ENCODE assay signal across 16 mouse cellular contexts in genomic region chr16:74526521-74526920, GRCm38 (mm10).
DNase-seq lines count a peak whose midpoint lies in the region; ATAC-seq lines count a peak whose summit lies in the region.
"Had no signal": no experiment of that assay in that cellular context is flagged by ENCODE, and none has a peak within 500 bp of the region (broad histone marks: within the 10 kb centered on the region; RNA-seq: fewer than 3 reads in every experiment).

No protein-coding gene starts in this region.

- no peak overlapping the region for H3K4me2 ChIP-seq in lung, embryonic 15.5 days
- H3K4me2 ChIP-seq in embryonic facial prominence, embryonic 15.5 days (replicated peaks), result no peak overlapping the region
- no peak overlapping the region for H3K4me2 ChIP-seq in limb, embryonic 15.5 days
- H3K4me2 ChIP-seq: heart, embryonic 11.5 days; midbrain, embryonic 11.5 days; stomach, embryonic 15.5 days had no signal

- no peaks in the 10 kb centered on the region for H3K9me3 ChIP-seq in lung, embryonic 15.5 days
- no peaks in the 10 kb centered on the region for H3K9me3 ChIP-seq in embryonic facial prominence, embryonic 15.5 days (replicated peaks)
- H3K9me3 ChIP-seq in limb, embryonic 15.5 days, result no peaks in the 10 kb centered on the region
- H3K9me3 ChIP-seq: stomach, embryonic 15.5 days had no signal

- no peak overlapping the region for H3K27ac ChIP-seq in lung, embryonic 15.5 days
- H3K27ac ChIP-seq in embryonic facial prominence, embryonic 15.5 days (replicated peaks), result 0 out of 2 replicates have a peak overlapping the region, but pooled peaks have one; percentile 39
- H3K27ac ChIP-seq in limb, embryonic 15.5 days, result no peak overlapping the region
- H3K27ac ChIP-seq: stomach, embryonic 15.5 days had no signal

- no peaks in the 10 kb centered on the region for H3K4me1 ChIP-seq in lung, embryonic 15.5 days
- H3K4me1 ChIP-seq in embryonic facial prominence, embryonic 15.5 days, result peaks cover 2% of the 10 kb centered on the region; the same call in 1 of the 2 replicates
- peaks cover 3% of the 10 kb centered on the region; the same call in 1 of the 2 replicates for H3K4me1 ChIP-seq in limb, embryonic 15.5 days
- H3K4me1 ChIP-seq: stomach, embryonic 15.5 days had no signal

- no peak overlapping the region for H3K9ac ChIP-seq in lung, embryonic 15.5 days
- no peak overlapping the region for H3K9ac ChIP-seq in embryonic facial prominence, embryonic 15.5 days
- H3K9ac ChIP-seq in limb, embryonic 15.5 days, result no peak overlapping the region
- H3K9ac ChIP-seq: stomach, embryonic 15.5 days had no signal

- DNase-seq in lung, postnatal 36 days, result no peak
- DNase-seq in brain, adult 2 months (ENCODE audit: low read depth, low spot score), result peak; percentile 55
- no peak for DNase-seq in gastrocnemius, postnatal 25 days
- no peak for DNase-seq in thymus, postnatal 10 days (ENCODE audit: low spot score in 2 of 2)
- DNase-seq: cerebellum, adult 11-12 months; kidney, adult 2 months; liver; lung, adult 2 months; retina, postnatal 1 day had no signal

- H3K27me3 ChIP-seq in lung, embryonic 15.5 days, result no peaks in the 10 kb centered on the region
- no peaks in the 10 kb centered on the region for H3K27me3 ChIP-seq in embryonic facial prominence, embryonic 15.5 days
- H3K27me3 ChIP-seq in limb, embryonic 15.5 days, result no peaks in the 10 kb centered on the region
- H3K27me3 ChIP-seq: CH12.LX; stomach, embryonic 15.5 days had no signal

- WGBS in lung, embryonic 15.5 days, result 41% methylated on average over 1 of the region's 1 CpGs
- 5% methylated on average over 1 of the region's 1 CpGs for WGBS in embryonic facial prominence, embryonic 15.5 days
- WGBS in limb, embryonic 15.5 days, result 15% methylated on average over 1 of the region's 1 CpGs

- ATAC-seq in lung, embryonic 15.5 days (ENCODE audit: borderline replicate concordance, extremely low read depth, low FRiP score, low TSS enrichment), result peak; percentile 52; the same call in 1 of the 2 replicates
- peak; percentile 77 for ATAC-seq in embryonic facial prominence, embryonic 15.5 days (ENCODE audit: insufficient number of reproducible peaks, low FRiP score, low TSS enrichment, low read depth)
- ATAC-seq in limb, embryonic 15.5 days (ENCODE audit: insufficient number of reproducible peaks, low FRiP score, low TSS enrichment, low read depth), result peak; percentile 61; the same call in 1 of the 2 replicates

- H3K4me3 ChIP-seq in lung, embryonic 15.5 days, result no peak overlapping the region
- no peak overlapping the region for H3K4me3 ChIP-seq in embryonic facial prominence, embryonic 15.5 days (replicated peaks)
- H3K4me3 ChIP-seq in limb, embryonic 15.5 days, result no peak overlapping the region
- H3K4me3 ChIP-seq: stomach, embryonic 15.5 days had no signal

- H3K36me3 ChIP-seq in lung, embryonic 15.5 days, result no peaks in the 10 kb centered on the region
- no peaks in the 10 kb centered on the region for H3K36me3 ChIP-seq in embryonic facial prominence, embryonic 15.5 days
- no peaks in the 10 kb centered on the region for H3K36me3 ChIP-seq in limb, embryonic 15.5 days
- H3K36me3 ChIP-seq: stomach, embryonic 15.5 days had no signal
